Mouse (Mus musculus) E14TG2a.4 (cell line): Measurements from ENCODE around the gene Emc8.
A peak's percentile ranks its signal among the peaks of the same experiment; 100 is the strongest.

Experiments
- H3K27me3 ChIP-seq: 2 replicates; pipeline ENCODE4 v1.6.1; 2014; ENCODE audit warnings: low read length, control low read depth; ENCODE audit not compliant: insufficient read depth
- H3K36me3 ChIP-seq: 2 replicates; pipeline ENCODE4 v1.6.1; 2014; ENCODE audit warnings: low read length, control low read depth; ENCODE audit not compliant: insufficient read depth
- H3K4me1 ChIP-seq: replicated peaks from 2 replicates; pipeline ENCODE4 v1.6.1; 2014; ENCODE audit warnings: low read depth, low read length, control low read depth
- H3K4me3 ChIP-seq: replicated peaks from 2 replicates; pipeline ENCODE4 v1.5.1; 2014; ENCODE audit warnings: mild to moderate bottlenecking, low read length
- H3K9me3 ChIP-seq: 2 replicates; pipeline ENCODE4 v1.6.1; 2014; ENCODE audit warnings: low read length, control low read depth
- CTCF ChIP-seq: conservative IDR thresholded peaks from 2 replicates; pipeline ENCODE4 v1.5.1; 2014; ENCODE audit warnings: low read length
- NANOG ChIP-seq: IDR thresholded peaks from 2 replicates; pipeline ENCODE4 v1.6.1; 2014; ENCODE audit warnings: borderline replicate concordance, low read length, mixed read lengths
- POU5F1 ChIP-seq: IDR thresholded peaks from 2 replicates; pipeline ENCODE4 v1.6.1; 2014; ENCODE audit warnings: low read length, borderline replicate concordance

Gene Emc8

GRCm38 (mm10) chr8:120630848-120631247 is 37.5 kb downstream of the Emc8 start:
- peaks cover under 1% of the 10 kb centered on the region; the same call in 1 of the 2 replicates for H3K27me3 ChIP-seq
- peak overlapping the region; percentile 61 for H3K4me3 ChIP-seq
- peaks cover 15% of the 10 kb centered on the region; the same call in 1 of the 2 replicates for H3K36me3 ChIP-seq
- no peak for TF ChIP-seq NANOG
- H3K9me3 ChIP-seq = no peaks in the 10 kb centered on the region
- H3K4me1 ChIP-seq = peaks cover 86% of the 10 kb centered on the region

- Histone ChIP-seq H3K36me3 (peaks cover 15% of the 10 kb centered on the region; the same call in 1 of the 2 replicates), H3K4me3 (peak overlapping the region; percentile 41), H3K9me3 (no peaks in the 10 kb centered on the region), H3K4me1 (peaks cover 84% of the 10 kb centered on the region), H3K27me3 (no peaks in the 10 kb centered on the region; the same call in 1 of the 2 replicates)
- TF ChIP-seq NANOG (no peak), CTCF (no peak), POU5F1 (no peak)
Observed at GRCm38 (mm10) chr8:120630031-120630430, 38.3 kb downstream of the Emc8 start.

GRCm38 (mm10) chr8:120627298-120627697 is 41.1 kb downstream of the Emc8 start:
- Histone ChIP-seq H3K4me1 (peaks cover 85% of the 10 kb centered on the region), H3K27me3 (no peaks in the 10 kb centered on the region), H3K36me3 (peaks cover 25% of the 10 kb centered on the region; the same call in 1 of the 2 replicates), H3K9me3 (no peaks in the 10 kb centered on the region), H3K4me3 (no peak overlapping the region; the same call in 1 of the 2 replicates)
- TF ChIP-seq NANOG (no peak), CTCF (no peak), POU5F1 (no peak)

GRCm38 (mm10) chr8:120626461-120626860 is 41.9 kb downstream of the Emc8 start:
- TF ChIP-seq POU5F1 (no peak), CTCF (no peak), NANOG (no peak)
- Histone ChIP-seq H3K36me3 (peaks cover 25% of the 10 kb centered on the region; the same call in 1 of the 2 replicates), H3K4me3 (peak overlapping the region; percentile 55), H3K27me3 (no peaks in the 10 kb centered on the region), H3K9me3 (no peaks in the 10 kb centered on the region), H3K4me1 (peaks cover 85% of the 10 kb centered on the region)

GRCm38 (mm10) chr8:120623608-120624007 is 44.8 kb downstream of the Emc8 start:
- no peaks in the 10 kb centered on the region for H3K27me3 ChIP-seq
- H3K36me3 ChIP-seq = peaks cover 13% of the 10 kb centered on the region; the same call in 1 of the 2 replicates
- no peaks in the 10 kb centered on the region for H3K9me3 ChIP-seq
- TF ChIP-seq POU5F1 (no peak), NANOG (no peak), CTCF (no peak)
- peaks cover 82% of the 10 kb centered on the region for H3K4me1 ChIP-seq
- no peak overlapping the region for H3K4me3 ChIP-seq

GRCm38 (mm10) chr8:120622161-120622560 is 46.2 kb downstream of the Emc8 start:
- peaks cover 85% of the 10 kb centered on the region for H3K4me1 ChIP-seq
- TF ChIP-seq POU5F1 (no peak), NANOG (no peak), CTCF (no peak)
- peak overlapping the region; percentile 56 for H3K4me3 ChIP-seq
- no peaks in the 10 kb centered on the region for H3K27me3 ChIP-seq
- no peaks in the 10 kb centered on the region for H3K9me3 ChIP-seq
- peaks cover 13% of the 10 kb centered on the region; the same call in 1 of the 2 replicates for H3K36me3 ChIP-seq

GRCm38 (mm10) chr8:120620441-120620840 is 47.9 kb downstream of the Emc8 start:
- H3K4me1 ChIP-seq = peaks cover 88% of the 10 kb centered on the region
- no peaks in the 10 kb centered on the region for H3K9me3 ChIP-seq
- peak overlapping the region; percentile 8; the same call in 1 of the 2 replicates for H3K4me3 ChIP-seq
- H3K36me3 ChIP-seq = peaks cover 22% of the 10 kb centered on the region
- TF ChIP-seq CTCF (no peak), POU5F1 (no peak), NANOG (no peak)
- no peaks in the 10 kb centered on the region for H3K27me3 ChIP-seq

GRCm38 (mm10) chr8:120619235-120620180 is 48.9 kb downstream of the Emc8 start:
- TF ChIP-seq CTCF (no peak), NANOG (no peak), POU5F1 (no peak)
- peaks cover 24% of the 10 kb centered on the region for H3K36me3 ChIP-seq
- peak overlapping the region; percentile 8; the same call in 1 of the 2 replicates for H3K4me3 ChIP-seq
- no peaks in the 10 kb centered on the region for H3K9me3 ChIP-seq
- H3K27me3 ChIP-seq = no peaks in the 10 kb centered on the region
- peaks cover 87% of the 10 kb centered on the region for H3K4me1 ChIP-seq

GRCm38 (mm10) chr8:120618110-120618509 is 50.3 kb downstream of the Emc8 start:
- no peak overlapping the region for H3K4me3 ChIP-seq
- peaks cover 86% of the 10 kb centered on the region for H3K4me1 ChIP-seq
- TF ChIP-seq CTCF (peak; percentile 99), NANOG (no peak)
- no peaks in the 10 kb centered on the region for H3K9me3 ChIP-seq
- H3K36me3 ChIP-seq = peaks cover 17% of the 10 kb centered on the region
- no peaks in the 10 kb centered on the region for H3K27me3 ChIP-seq
